Mouse (Mus musculus): ENCODE results near the gene Zfp119a. TPM values are rescaled to one million over a fixed set of nuclear protein-coding genes. Genes with fewer than 3 reads are reported as not detected.
"Not testable (repeated sequence)": the region's sequence is repeated elsewhere in the genome, so short reads cannot be mapped to it uniquely, and the experiment has no call there.

The Zfp119a gene
- total RNA-seq (2021): 1 to 10 TPM; 2.7 to 3.2 TPM
- long read RNA-seq, experiment 1, transcript Zfp119a-201 (4 exons, 2,018 nt): major isoform, 5 of 6 reads
- long read RNA-seq, experiment 1, partial matches to known transcripts: 0 of 6 reads
- long read RNA-seq, experiment 1, other reads (novel, unspliced or antisense): 1 of 6 reads
- long read RNA-seq, experiment 2: 0 reads

GRCm38 (mm10) chr17:55878636-55879369, at the start of gene Zfp119a:
Gene Zfp119a, minus strand, starts transcription at chr17:55878930.
- peak; percentile 78 for DNase-seq

- DNase-seq: no peak
Measured at GRCm38 (mm10) chr17:55906669-55907068, 27.9 kb upstream of the Zfp119a start.

GRCm38 (mm10) chr17:55904131-55904530, 25.4 kb upstream of the Zfp119a start:
- no peak for DNase-seq

- DNase-seq: no peak
Measured at GRCm38 (mm10) chr17:55903687-55904086, 25.0 kb upstream of the Zfp119a start.

- DNase-seq: no peak
Measured at GRCm38 (mm10) chr17:55903087-55903486, 24.4 kb upstream of the Zfp119a start.

- DNase-seq: peak; percentile 13
Measured at GRCm38 (mm10) chr17:55892406-55892955, 13.8 kb upstream of the Zfp119a start.

- DNase-seq: no peak
Measured at GRCm38 (mm10) chr17:55884912-55885311, 6.2 kb upstream of the Zfp119a start.

GRCm38 (mm10) chr17:55883631-55884030, 4.9 kb upstream of the Zfp119a start:
- DNase-seq: no peak

- not testable (repeated sequence) for DNase-seq
Measured at GRCm38 (mm10) chr17:55878282-55878635, 471 bp downstream of the Zfp119a start.

- DNase-seq: no peak
Measured at GRCm38 (mm10) chr17:55877184-55877583, 1.5 kb downstream of the Zfp119a start.

- DNase-seq: no peak
Measured at GRCm38 (mm10) chr17:55843067-55843466, 35.7 kb downstream of the Zfp119a start.

GRCm38 (mm10) chr17:55821566-55821965, 57.2 kb downstream of the Zfp119a start:
- DNase-seq: no peak

GRCm38 (mm10) chr17:55816853-55817252, 61.9 kb downstream of the Zfp119a start:
- no peak for DNase-seq

Other genes starting within 250 kb of the Zfp119a start
- gene Pot1b, start 166.3 kb downstream of the Zfp119a start, total RNA-seq (2021): 1 to 10 TPM; 1.3 to 2.4 TPM
- under 1 TPM in 1 of 2 experiments, not detected in 1; 0.19 TPM for gene Adgre4, start 128.9 kb downstream of the Zfp119a start, total RNA-seq (2021)
- gene Zfp959, start 13.2 kb upstream of the Zfp119a start, total RNA-seq (2021): 1 to 10 TPM; 2.6 to 3.4 TPM
- 1 to 10 TPM; 3.0 to 3.1 TPM for gene Zfp119b, start 70.6 kb upstream of the Zfp119a start, total RNA-seq (2021)
- gene Ebi3, start 73.7 kb upstream of the Zfp119a start, total RNA-seq (2021): under 1 TPM in 1 of 2 experiments, not detected in 1; 0.31 TPM
- gene Yju2, start 80.2 kb upstream of the Zfp119a start, total RNA-seq (2021): 1 to 10 TPM; 7.8 TPM
- under 1 TPM in 1 of 2 experiments, not detected in 1; 0.28 TPM for gene Shd, start 91.5 kb upstream of the Zfp119a start, total RNA-seq (2021)
- gene Fsd1, start 107.6 kb upstream of the Zfp119a start, total RNA-seq (2021): not detected
- 1 to 10 TPM; 2.6 to 4.9 TPM for gene Stap2, start 126.7 kb upstream of the Zfp119a start, total RNA-seq (2021)
- gene Mpnd, start 126.8 kb upstream of the Zfp119a start, total RNA-seq (2021): 10 to 100 TPM; 43.3 to 44.4 TPM
- 10 to 100 TPM; 10.8 to 12.4 TPM for gene Sh3gl1, start 157.7 kb upstream of the Zfp119a start, total RNA-seq (2021)
- 1 to 10 TPM in 1 of 2 experiments, under 1 TPM in 1; 0.79 to 1.3 TPM for gene Chaf1a, start 161.5 kb upstream of the Zfp119a start, total RNA-seq (2021)
- 10 to 100 TPM; 42.7 to 46.1 TPM for gene Ubxn6, start 196.1 kb upstream of the Zfp119a start, total RNA-seq (2021)
- 10 to 100 TPM; 21.5 to 24.2 TPM for gene Hdgfl2, start 200.7 kb upstream of the Zfp119a start, total RNA-seq (2021)
- gene Plin4, start 230.9 kb upstream of the Zfp119a start, total RNA-seq (2021): 100 to 1,000 TPM; 177 to 234 TPM
- gene Plin5, start 238.7 kb upstream of the Zfp119a start, total RNA-seq (2021): 10 to 100 TPM; 27.7 to 29.0 TPM
- 10 to 100 TPM; 13.4 to 24.9 TPM for gene Lrg1, start 243.1 kb upstream of the Zfp119a start, total RNA-seq (2021)